In the genomic region with DNA sequence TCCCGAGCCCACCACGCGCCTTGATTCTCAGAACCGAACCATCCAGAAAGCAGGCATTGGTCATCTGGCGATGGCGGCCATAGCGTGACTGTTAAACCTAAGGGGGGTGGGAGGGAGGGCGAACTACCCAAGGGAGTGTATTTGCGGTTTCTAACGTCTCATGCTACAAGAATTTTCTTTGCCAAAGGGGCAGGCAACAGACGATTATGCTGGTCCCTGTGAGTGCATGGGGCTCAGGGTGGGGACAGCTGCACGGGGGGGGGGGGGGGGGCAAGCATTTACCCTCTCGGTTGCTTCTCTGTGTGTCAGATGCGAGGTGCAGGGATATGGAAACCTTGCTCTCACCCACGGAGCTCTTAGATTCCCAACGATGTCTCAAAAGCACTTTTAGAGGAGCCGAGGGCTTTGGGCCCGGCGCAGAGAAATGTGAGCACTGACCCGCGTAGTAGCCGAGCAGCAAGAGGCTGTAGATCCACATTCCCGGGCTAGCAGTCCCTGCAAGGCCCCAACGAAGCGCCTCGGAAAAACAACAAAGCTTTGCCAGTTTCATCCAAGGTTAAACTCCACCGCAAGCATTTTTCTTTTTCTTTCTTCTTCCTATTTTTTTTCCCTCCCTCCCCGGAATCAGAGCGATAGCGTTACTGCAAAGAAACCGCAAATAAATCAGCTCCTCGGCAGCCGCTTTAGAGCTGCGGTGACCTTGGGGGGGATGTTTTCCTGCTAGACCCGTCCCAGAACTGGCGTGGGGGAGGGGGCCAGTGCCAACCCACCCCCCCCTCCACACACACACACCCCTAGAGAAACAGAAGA, we compare ENCODE assay signal across 7 mouse cellular contexts. TPM values are rescaled to one million over a fixed set of nuclear protein-coding genes. Genes with fewer than 3 reads are reported as not detected.
DNase-seq lines count a peak whose midpoint lies in the region; ATAC-seq and TF ChIP-seq lines count a peak whose summit lies in the region.

No protein-coding gene starts in this region.

- no peaks in the 10 kb centered on the region for H3K9me3 ChIP-seq in forebrain, embryonic 15.5 days
- H3K9me3 ChIP-seq in hindbrain, embryonic 13.5 days = no peaks in the 10 kb centered on the region
- no peaks in the 10 kb centered on the region for H3K9me3 ChIP-seq in limb, embryonic 13.5 days
- H3K9me3 ChIP-seq in midbrain, embryonic 15.5 days = no peaks in the 10 kb centered on the region

- H3K27ac ChIP-seq in forebrain, embryonic 15.5 days (replicated peaks) = peak overlapping the region; percentile 100
- H3K27ac ChIP-seq in hindbrain, embryonic 13.5 days = peak overlapping the region; percentile 100
- H3K27ac ChIP-seq in limb, embryonic 13.5 days = peak overlapping the region; percentile 100
- H3K27ac ChIP-seq in midbrain, embryonic 15.5 days = peak overlapping the region; percentile 99

- under 1% methylated on average over 36 of the region's 36 CpGs for WGBS in forebrain, embryonic 15.5 days
- WGBS in hindbrain, embryonic 13.5 days = under 1% methylated on average over 36 of the region's 36 CpGs
- under 1% methylated on average over 36 of the region's 36 CpGs for WGBS in limb, embryonic 13.5 days
- WGBS in midbrain, embryonic 15.5 days = under 1% methylated on average over 36 of the region's 36 CpGs

- peak overlapping the region; percentile 87 for H3K4me3 ChIP-seq in forebrain, embryonic 15.5 days
- H3K4me3 ChIP-seq in hindbrain, embryonic 13.5 days = peak overlapping the region; percentile 99
- peak overlapping the region; percentile 92 for H3K4me3 ChIP-seq in limb, embryonic 13.5 days
- peak overlapping the region; percentile 77 for H3K4me3 ChIP-seq in midbrain, embryonic 15.5 days

- DNase-seq in Muller cell, postnatal 12 days (ENCODE audit: inconsistent ontology term) = peak; percentile 93
- DNase-seq in brain, embryonic 14.5 days (ENCODE audit: low read depth) = peak; percentile 78
- peak; percentile 49 for DNase-seq in urinary bladder, postnatal 14 days (ENCODE audit: low spot score)

- H3K4me1 ChIP-seq in forebrain, embryonic 15.5 days = peaks cover 34% of the 10 kb centered on the region
- peaks cover 43% of the 10 kb centered on the region for H3K4me1 ChIP-seq in hindbrain, embryonic 13.5 days (replicated peaks)
- peaks cover 34% of the 10 kb centered on the region for H3K4me1 ChIP-seq in limb, embryonic 13.5 days
- H3K4me1 ChIP-seq in midbrain, embryonic 15.5 days = peaks cover 37% of the 10 kb centered on the region

- no peak for TF ChIP-seq POLR2A in brain, embryonic 14.5 days (IDR thresholded peaks at IDR 0.05; ENCODE audit: borderline replicate concordance, extremely low read depth, insufficient read depth, insufficient read length, poor library complexity, severe bottlenecking)

- H3K4me2 ChIP-seq in forebrain, embryonic 15.5 days (replicated peaks) = peak overlapping the region; percentile 81
- peak overlapping the region; percentile 90 for H3K4me2 ChIP-seq in hindbrain, embryonic 13.5 days
- H3K4me2 ChIP-seq in limb, embryonic 13.5 days (replicated peaks) = peak overlapping the region; percentile 93
- peak overlapping the region; percentile 93 for H3K4me2 ChIP-seq in midbrain, embryonic 15.5 days

- TF ChIP-seq CTCF in brain, embryonic 14.5 days (IDR thresholded peaks at IDR 0.05; ENCODE audit: borderline replicate concordance, extremely low read depth, insufficient read depth, insufficient read length) = no peak

- no peaks in the 10 kb centered on the region for H3K27me3 ChIP-seq in forebrain, embryonic 15.5 days
- H3K27me3 ChIP-seq in hindbrain, embryonic 13.5 days = no peaks in the 10 kb centered on the region
- H3K27me3 ChIP-seq in limb, embryonic 13.5 days = no peaks in the 10 kb centered on the region
- no peaks in the 10 kb centered on the region for H3K27me3 ChIP-seq in midbrain, embryonic 15.5 days (replicated peaks)

- ATAC-seq in forebrain, embryonic 15.5 days (replicated peaks) = no peak
- ATAC-seq in hindbrain, embryonic 13.5 days (ENCODE audit: low FRiP score) = no peak
- ATAC-seq in limb, embryonic 13.5 days (ENCODE audit: low FRiP score, low read depth) = no peak
- ATAC-seq in midbrain, embryonic 15.5 days (replicated peaks) = no peak

- peak overlapping the region; percentile 99 for H3K9ac ChIP-seq in forebrain, embryonic 15.5 days (replicated peaks)
- peak overlapping the region; percentile 99 for H3K9ac ChIP-seq in hindbrain, embryonic 13.5 days
- peak overlapping the region; percentile 98 for H3K9ac ChIP-seq in limb, embryonic 13.5 days
- peak overlapping the region; percentile 86 for H3K9ac ChIP-seq in midbrain, embryonic 15.5 days

- H3K36me3 ChIP-seq in forebrain, embryonic 15.5 days = no peaks in the 10 kb centered on the region
- H3K36me3 ChIP-seq in hindbrain, embryonic 13.5 days = no peaks in the 10 kb centered on the region
- H3K36me3 ChIP-seq in limb, embryonic 13.5 days = no peaks in the 10 kb centered on the region
- no peaks in the 10 kb centered on the region for H3K36me3 ChIP-seq in midbrain, embryonic 15.5 days (replicated peaks)

RNA-seq across cellular contexts. Expression of a gene that starts 5.0 kb away (rescaled TPM):
- polyA plus RNA-seq in brain, embryonic 14.5 days (2012; rRNA removed) = 66.0 and 101 TPM in 2 replicates
- 45.9 and 48.3 TPM in 2 replicates for polyA plus RNA-seq in forebrain, embryonic 15.5 days (2015; fragmentation: Nextera tagmentation; extraction: Ambion mirVana)
- polyA plus RNA-seq in hindbrain, embryonic 13.5 days (2015; fragmentation: Nextera tagmentation; extraction: Ambion mirVana) = 33.1 and 35.8 TPM in 2 replicates
- polyA plus RNA-seq in limb, embryonic 13.5 days (2015; fragmentation: Nextera tagmentation; extraction: Ambion mirVana) = 37.4 and 37.7 TPM in 2 replicates
- 36.3 and 38.6 TPM in 2 replicates for polyA plus RNA-seq in midbrain, embryonic 15.5 days (2015; fragmentation: Nextera tagmentation; extraction: Ambion mirVana)
